Mouse (Mus musculus) c-Kit-negative CD71-positive TER-119-positive erythroid progenitor cells, embryonic 14.5 days (primary cell): ENCODE measurements around the gene Olfr224.
"Not testable (repeated sequence)": the region's sequence is repeated elsewhere in the genome, so short reads cannot be mapped to it uniquely, and the experiment has no call there.

Experiments used
- DNase-seq: peaks from one replicate; pipeline ENCODE4 v3.0.0-alpha.2; 2013; ENCODE audit warnings: low read depth, low spot score

Olfr224 gene

GRCm38 (mm10) chr11:58518916-58519315, 51.4 kb downstream of the Olfr224 start:
- DNase-seq, result not testable (repeated sequence)
